Mouse (Mus musculus) fat pad, adult 2 months (tissue): ENCODE measurements around the gene Nsdhl.
A peak's percentile ranks its signal among the peaks of the same experiment; 100 is the strongest.

Source experiments
- DNase-seq: peaks from one replicate; pipeline ENCODE4 v3.0.0-alpha.2; 2011; ENCODE audit warnings: low read depth, low spot score; ENCODE audit errors: extremely low read depth

Gene Nsdhl

GRCm38 (mm10) chrX:72917884-72918681, at the start of gene Nsdhl, which contains the start of gene Cetn2:
Gene Nsdhl (plus strand): TSS chrX:72918557.
Gene Cetn2 (minus strand): TSS chrX:72918411.
- peak; percentile 46 for DNase-seq

GRCm38 (mm10) chrX:72895388-72896054, 22.8 kb upstream of the Nsdhl start:
- DNase-seq: no peak

GRCm38 (mm10) chrX:72896055-72896437, 22.3 kb upstream of the Nsdhl start:
- no peak for DNase-seq

- DNase-seq: no peak
Observed at GRCm38 (mm10) chrX:72902530-72902929, 15.8 kb upstream of the Nsdhl start.

GRCm38 (mm10) chrX:72907619-72908403, 10.5 kb upstream of the Nsdhl start:
- no peak for DNase-seq

- no peak for DNase-seq
Observed at GRCm38 (mm10) chrX:72908404-72908741, 10.0 kb upstream of the Nsdhl start.

GRCm38 (mm10) chrX:72911611-72912010, 6.7 kb upstream of the Nsdhl start:
- no peak for DNase-seq

- no peak for DNase-seq
Observed at GRCm38 (mm10) chrX:72918682-72919059, 314 bp downstream of the Nsdhl start.

GRCm38 (mm10) chrX:72921391-72921790, 3.0 kb downstream of the Nsdhl start:
- no peak for DNase-seq

- no peak for DNase-seq
Observed at GRCm38 (mm10) chrX:72953464-72953863, 35.1 kb downstream of the Nsdhl start.

GRCm38 (mm10) chrX:72956486-72956885, 38.1 kb downstream of the Nsdhl start:
- DNase-seq: no peak

- no peak for DNase-seq
Observed at GRCm38 (mm10) chrX:72960431-72960830, 42.1 kb downstream of the Nsdhl start.

GRCm38 (mm10) chrX:72961511-72961910, 43.2 kb downstream of the Nsdhl start:
- no peak for DNase-seq

- DNase-seq: no peak
Observed at GRCm38 (mm10) chrX:72962743-72963142, 44.4 kb downstream of the Nsdhl start.

- DNase-seq: no peak
Observed at GRCm38 (mm10) chrX:72982831-72983230, 64.5 kb downstream of the Nsdhl start.

- no peak for DNase-seq
Observed at GRCm38 (mm10) chrX:72985607-72986006, 67.2 kb downstream of the Nsdhl start.

GRCm38 (mm10) chrX:72986841-72987519, 68.6 kb downstream of the Nsdhl start, which contains the start of gene Zfp185:
Gene Zfp185 (plus strand): TSS chrX:72987339.
- DNase-seq: no peak

GRCm38 (mm10) chrX:72987520-72987905, 69.2 kb downstream of the Nsdhl start:
- DNase-seq: no peak

GRCm38 (mm10) chrX:72988431-72988830, 70.1 kb downstream of the Nsdhl start:
- no peak for DNase-seq

GRCm38 (mm10) chrX:72990581-72990980, 72.2 kb downstream of the Nsdhl start:
- no peak for DNase-seq

- no peak for DNase-seq
Observed at GRCm38 (mm10) chrX:72992291-72992919, 74.0 kb downstream of the Nsdhl start.
